Mouse (Mus musculus): Measurements from ENCODE around the gene Rap1a. TPM values are rescaled to one million over a fixed set of nuclear protein-coding genes. Genes with fewer than 3 reads are reported as not detected.

The Rap1a gene
- polyA plus RNA-seq, 1 experiment from 2014 or later, result 122 TPM

DNA sequence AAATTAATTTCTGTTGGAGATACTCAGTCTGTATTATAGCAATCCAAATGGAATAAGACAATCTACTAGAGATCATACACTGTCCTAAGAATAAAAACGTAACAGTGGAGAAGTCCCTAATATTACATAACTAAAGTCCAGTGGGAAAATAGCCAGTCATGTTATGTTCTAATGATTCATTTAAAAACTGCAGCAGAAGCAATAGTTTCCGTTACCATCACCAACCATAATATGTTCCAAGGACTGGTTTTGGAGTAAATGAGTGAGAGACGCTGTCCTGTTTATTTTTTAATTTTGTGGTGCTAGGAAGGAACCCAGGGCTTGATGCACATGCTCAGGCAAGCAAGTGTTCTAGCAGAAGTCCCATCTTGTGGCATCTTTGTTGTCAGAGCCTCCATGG is 20.4 kb upstream of the Rap1a start:
- ATAC-seq (ENCODE audit: borderline replicate concordance, extremely low read depth, low FRiP score, low TSS enrichment), result no peak
- Histone ChIP-seq H3K4me2 (no peak overlapping the region), H3K27me3 (no peaks in the 10 kb centered on the region)

DNA sequence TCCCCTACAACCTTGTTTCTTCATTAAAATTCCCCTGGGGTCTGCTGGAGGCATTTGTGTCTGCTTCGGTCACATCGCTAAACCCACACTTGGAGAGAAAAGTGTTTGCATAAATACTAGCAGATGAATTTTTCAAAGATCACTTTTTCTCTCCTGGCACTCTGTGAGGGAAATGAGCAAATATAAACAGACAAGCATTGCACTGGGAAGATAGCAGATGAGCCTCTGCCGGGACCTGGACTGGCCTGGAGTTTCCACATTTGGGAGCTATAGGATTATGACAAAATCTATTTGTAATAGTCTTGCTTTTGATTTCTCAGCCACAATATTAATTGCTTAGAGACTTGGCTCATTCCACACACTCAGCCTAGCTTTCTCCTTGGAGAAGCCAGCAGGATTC is 19.1 kb upstream of the Rap1a start:
- Histone ChIP-seq H3K4me2 (no peak overlapping the region), H3K27ac (no peak overlapping the region), H3K27me3 (no peaks in the 10 kb centered on the region), H3K4me3 (no peak overlapping the region), H3K36me3 (no peaks in the 10 kb centered on the region), H3K9ac (no peak overlapping the region), H3K9me3 (no peaks in the 10 kb centered on the region), H3K4me1 (peaks cover 8% of the 10 kb centered on the region; the same call in 1 of the 2 replicates)
- WGBS, result 42% methylated on average over 3 of the region's 3 CpGs
- ATAC-seq (ENCODE audit: borderline replicate concordance, extremely low read depth, low FRiP score, low TSS enrichment), result no peak

More for the DNA sequence above, 20.4 kb upstream of the Rap1a start:
- no peak overlapping the region for H3K9ac ChIP-seq
- no peak overlapping the region for H3K4me3 ChIP-seq
- no peaks in the 10 kb centered on the region for H3K36me3 ChIP-seq
- 86% methylated on average over 3 of the region's 3 CpGs for WGBS
- H3K4me1 ChIP-seq, result peaks cover 12% of the 10 kb centered on the region; the same call in 1 of the 2 replicates
- no peaks in the 10 kb centered on the region for H3K9me3 ChIP-seq
- no peak overlapping the region for H3K27ac ChIP-seq

GRCm38 (mm10) chr3:105818130-105819004 is 17.2 kb upstream of the Rap1a start:
- Histone ChIP-seq H3K4me3 (no peak overlapping the region), H3K9me3 (no peaks in the 10 kb centered on the region), H3K27me3 (no peaks in the 10 kb centered on the region), H3K36me3 (no peaks in the 10 kb centered on the region), H3K9ac (no peak overlapping the region), H3K4me1 (peaks cover 8% of the 10 kb centered on the region; the same call in 1 of the 2 replicates), H3K27ac (no peak overlapping the region), H3K4me2 (no peak overlapping the region)
- no peak for ATAC-seq (ENCODE audit: borderline replicate concordance, extremely low read depth, low FRiP score, low TSS enrichment)
- 43% methylated on average over 6 of the region's 6 CpGs for WGBS

DNA sequence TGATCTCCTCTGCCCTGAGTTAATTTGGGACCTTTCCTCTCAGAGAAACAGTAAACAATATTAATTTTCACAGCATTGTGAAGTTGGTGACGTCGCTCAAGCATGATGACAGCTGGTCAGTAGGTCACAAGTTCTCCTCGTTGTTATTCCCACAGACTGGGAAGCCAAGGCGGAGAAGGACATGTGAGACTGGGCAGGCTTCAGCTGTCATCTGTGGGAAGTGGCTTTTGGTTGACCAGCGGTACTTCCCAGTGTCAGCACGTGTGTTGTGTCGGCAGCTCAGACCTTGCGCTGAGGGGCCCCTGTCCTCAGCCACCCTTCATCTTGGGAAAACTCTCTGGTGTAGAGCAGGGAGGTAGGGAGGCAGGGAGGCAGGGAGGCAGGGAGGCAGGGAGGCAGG is 15.0 kb upstream of the Rap1a start:
- Histone ChIP-seq H3K36me3 (no peaks in the 10 kb centered on the region), H3K9ac (no peak overlapping the region), H3K4me1 (peaks cover 8% of the 10 kb centered on the region; the same call in 1 of the 2 replicates), H3K4me3 (no peak overlapping the region), H3K27me3 (no peaks in the 10 kb centered on the region), H3K9me3 (no peaks in the 10 kb centered on the region), H3K27ac (no peak overlapping the region), H3K4me2 (no peak overlapping the region)
- ATAC-seq (ENCODE audit: borderline replicate concordance, extremely low read depth, low FRiP score, low TSS enrichment), result no peak
- 34% methylated on average over 8 of the region's 8 CpGs for WGBS

DNA sequence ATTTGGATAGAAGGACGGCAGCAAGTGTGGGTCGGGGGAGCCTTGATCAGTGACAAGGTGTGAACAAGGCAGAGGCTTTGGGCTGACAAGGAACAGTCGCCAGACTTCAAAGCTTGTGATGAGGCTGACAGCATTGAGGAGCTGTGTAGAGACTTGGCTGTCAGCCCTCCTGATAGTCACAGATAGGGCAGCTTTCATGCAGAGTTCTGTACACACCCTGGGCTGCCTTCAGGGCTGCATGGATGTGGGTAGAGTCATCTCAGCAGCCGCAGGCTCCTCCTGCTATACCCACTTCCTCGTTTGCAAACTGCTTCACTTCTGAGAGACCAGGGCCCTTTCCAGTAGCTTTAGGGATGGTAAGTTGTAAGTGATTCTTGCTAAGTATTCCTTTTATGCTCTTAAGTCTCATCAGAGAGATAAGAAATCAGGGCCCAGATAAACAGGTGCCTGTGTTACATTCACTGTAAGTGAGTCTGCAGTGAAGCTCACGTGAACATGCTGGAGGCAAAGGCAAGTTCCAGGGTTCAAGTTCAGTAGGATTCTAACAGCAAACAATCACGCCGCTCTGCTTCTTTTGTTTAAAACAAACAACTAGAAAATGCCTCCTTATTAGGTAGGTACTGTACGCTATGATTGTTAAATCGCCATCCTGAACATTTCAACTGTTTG is 14.2 kb upstream of the Rap1a start:
- H3K27ac ChIP-seq, result no peak overlapping the region
- H3K4me3 ChIP-seq, result no peak overlapping the region
- no peaks in the 10 kb centered on the region for H3K9me3 ChIP-seq
- WGBS, result 41% methylated on average over 10 of the region's 10 CpGs
- peaks cover 8% of the 10 kb centered on the region; the same call in 1 of the 2 replicates for H3K4me1 ChIP-seq
- H3K9ac ChIP-seq, result no peak overlapping the region
- H3K4me2 ChIP-seq, result no peak overlapping the region
- peak; percentile 69; the same call in 1 of the 2 replicates for ATAC-seq (ENCODE audit: borderline replicate concordance, extremely low read depth, low FRiP score, low TSS enrichment)
- H3K36me3 ChIP-seq, result no peaks in the 10 kb centered on the region
- no peaks in the 10 kb centered on the region for H3K27me3 ChIP-seq

DNA sequence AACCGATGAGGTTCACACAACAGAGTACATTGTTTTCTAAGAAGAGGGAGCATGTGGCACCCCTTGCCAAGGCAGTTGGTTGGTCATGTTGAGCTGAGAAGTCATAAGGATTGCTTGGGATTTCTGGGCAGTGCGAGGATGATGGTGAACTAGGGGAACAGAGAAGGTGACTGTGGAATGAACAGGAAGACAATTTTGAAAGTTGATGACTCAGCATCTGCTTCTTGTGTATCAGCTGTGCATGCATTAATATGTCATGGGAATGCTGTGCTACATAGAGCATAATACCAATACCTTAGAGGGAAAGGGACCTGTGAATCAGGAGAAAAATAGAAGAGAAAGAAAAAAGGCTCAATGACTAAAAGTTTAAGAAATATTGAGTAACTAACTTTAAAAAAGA is 10.0 kb upstream of the Rap1a start:
- Histone ChIP-seq H3K4me2 (no peak overlapping the region), H3K9me3 (no peaks in the 10 kb centered on the region), H3K27ac (no peak overlapping the region), H3K4me1 (peaks cover 4% of the 10 kb centered on the region; the same call in 1 of the 2 replicates), H3K36me3 (no peaks in the 10 kb centered on the region), H3K27me3 (no peaks in the 10 kb centered on the region), H3K4me3 (no peak overlapping the region), H3K9ac (no peak overlapping the region)
- ATAC-seq (ENCODE audit: borderline replicate concordance, extremely low read depth, low FRiP score, low TSS enrichment), result no peak
- 80% methylated on average over 2 of the region's 2 CpGs for WGBS

DNA sequence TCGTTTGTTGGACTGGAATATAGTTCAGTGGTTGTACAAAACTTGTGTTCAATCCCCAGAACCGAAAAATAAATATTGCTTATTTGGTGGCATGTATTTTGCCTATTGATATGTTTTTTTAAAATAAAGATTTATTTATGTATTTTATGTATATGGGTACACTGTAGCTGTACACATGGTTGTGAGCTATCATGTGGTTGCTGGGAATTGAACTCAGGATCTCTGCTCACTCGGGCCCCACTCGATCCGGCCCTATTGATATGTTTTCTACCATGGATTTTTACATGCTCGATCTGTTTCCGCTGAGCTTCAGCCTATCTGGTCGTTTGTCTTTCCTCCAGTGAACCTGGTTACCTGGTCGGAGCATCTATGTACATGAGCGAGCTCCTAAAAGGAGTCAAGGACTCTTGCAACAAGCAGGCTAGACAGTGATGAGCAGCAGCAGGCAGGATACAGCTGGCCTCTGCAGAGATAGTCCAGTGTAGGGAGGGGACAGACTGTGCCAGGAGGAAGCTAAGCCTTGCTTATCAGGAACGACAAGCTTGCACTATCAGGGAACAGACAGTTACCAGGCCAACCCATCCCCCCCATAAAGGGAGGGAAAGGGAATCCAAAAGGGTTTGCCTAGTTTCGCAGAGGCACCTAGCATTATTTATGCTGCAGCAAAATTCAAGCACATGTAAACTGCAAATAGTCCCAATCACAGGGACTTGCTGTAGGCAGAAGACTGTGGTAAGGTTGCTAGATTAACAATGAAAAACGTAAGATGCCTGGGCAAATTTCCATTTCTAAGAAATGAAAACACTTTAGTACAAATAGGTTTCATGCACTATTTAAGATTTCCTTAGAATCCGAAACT is 7.3 kb upstream of the Rap1a start:
- no peaks in the 10 kb centered on the region for H3K27me3 ChIP-seq
- H3K9ac ChIP-seq, result no peak overlapping the region
- no peak overlapping the region for H3K4me2 ChIP-seq
- H3K36me3 ChIP-seq, result no peaks in the 10 kb centered on the region
- H3K4me3 ChIP-seq, result no peak overlapping the region
- H3K27ac ChIP-seq, result no peak overlapping the region
- WGBS, result 51% methylated on average over 14 of the region's 14 CpGs
- peak; percentile 76; the same call in 1 of the 2 replicates for ATAC-seq (ENCODE audit: borderline replicate concordance, extremely low read depth, low FRiP score, low TSS enrichment)
- H3K9me3 ChIP-seq, result no peaks in the 10 kb centered on the region
- 0 out of 2 replicates have a peak, but pooled peaks cover 4% of the 10 kb centered on the region for H3K4me1 ChIP-seq

DNA sequence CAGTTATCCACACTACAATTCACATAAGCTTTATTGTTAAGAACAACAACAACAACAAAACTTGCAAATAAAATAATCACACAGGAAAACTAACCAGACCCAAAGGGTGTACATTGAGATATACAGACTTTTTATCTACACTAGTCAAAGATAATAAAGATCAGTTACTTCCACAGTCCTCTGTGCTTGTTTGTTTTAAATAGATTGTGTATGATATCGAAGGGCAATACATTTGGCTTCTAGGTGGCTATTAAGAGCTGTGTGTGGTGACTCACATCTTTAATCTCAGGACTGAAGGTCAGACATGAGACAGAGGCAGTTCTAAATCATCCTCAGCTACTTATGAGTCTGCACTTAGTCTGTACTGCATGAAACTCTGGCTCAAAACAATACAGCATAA is 6.5 kb upstream of the Rap1a start:
- Histone ChIP-seq H3K27me3 (no peaks in the 10 kb centered on the region), H3K4me3 (no peak overlapping the region), H3K9me3 (no peaks in the 10 kb centered on the region), H3K9ac (no peak overlapping the region), H3K4me1 (0 out of 2 replicates have a peak, but pooled peaks cover 4% of the 10 kb centered on the region), H3K36me3 (no peaks in the 10 kb centered on the region), H3K27ac (no peak overlapping the region), H3K4me2 (no peak overlapping the region)
- no peak for ATAC-seq (ENCODE audit: borderline replicate concordance, extremely low read depth, low FRiP score, low TSS enrichment)
- WGBS, result 35% methylated on average over 1 of the region's 1 CpGs

GRCm38 (mm10) chr3:105806519-105807249 is 5.5 kb upstream of the Rap1a start:
- 64% methylated on average over 11 of the region's 11 CpGs for WGBS
- no peak overlapping the region for H3K9ac ChIP-seq
- H3K4me3 ChIP-seq, result no peak overlapping the region
- no peak overlapping the region for H3K27ac ChIP-seq
- no peak for ATAC-seq (ENCODE audit: borderline replicate concordance, extremely low read depth, low FRiP score, low TSS enrichment)
- no peaks in the 10 kb centered on the region for H3K9me3 ChIP-seq
- 0 out of 2 replicates have a peak, but pooled peaks cover 5% of the 10 kb centered on the region for H3K4me1 ChIP-seq
- H3K27me3 ChIP-seq, result no peaks in the 10 kb centered on the region
- H3K4me2 ChIP-seq, result no peak overlapping the region
- H3K36me3 ChIP-seq, result no peaks in the 10 kb centered on the region

- 65% methylated on average over 11 of the region's 11 CpGs for WGBS
- H3K9ac ChIP-seq, result no peak overlapping the region
- no peaks in the 10 kb centered on the region for H3K36me3 ChIP-seq
- H3K4me3 ChIP-seq, result no peak overlapping the region
- H3K4me2 ChIP-seq, result no peak overlapping the region
- no peak for ATAC-seq (ENCODE audit: borderline replicate concordance, extremely low read depth, low FRiP score, low TSS enrichment)
- peaks cover 27% of the 10 kb centered on the region for H3K4me1 ChIP-seq
- H3K27me3 ChIP-seq, result no peaks in the 10 kb centered on the region
- no peak overlapping the region for H3K27ac ChIP-seq
- no peaks in the 10 kb centered on the region for H3K9me3 ChIP-seq
Observed at GRCm38 (mm10) chr3:105803600-105803999, 2.5 kb upstream of the Rap1a start.

- Histone ChIP-seq H3K9ac (peak overlapping the region; percentile 82), H3K27ac (peak overlapping the region; percentile 88), H3K4me3 (peak overlapping the region; percentile 91), H3K4me1 (peaks cover 27% of the 10 kb centered on the region), H3K27me3 (no peaks in the 10 kb centered on the region), H3K4me2 (peak overlapping the region; percentile 78), H3K36me3 (no peaks in the 10 kb centered on the region), H3K9me3 (no peaks in the 10 kb centered on the region)
- WGBS, result under 1% methylated on average over 46 of the region's 59 CpGs
- ATAC-seq (ENCODE audit: borderline replicate concordance, extremely low read depth, low FRiP score, low TSS enrichment), result peak; percentile 82
Observed at GRCm38 (mm10) chr3:105800675-105801190, 403 bp downstream of the Rap1a start.

All from lung, embryonic 15.5 days (tissue).